Mouse (Mus musculus) hindbrain, embryonic 16.5 days (tissue): ENCODE data around the gene Slc27a3. TPM values are rescaled to one million over a fixed set of nuclear protein-coding genes. Genes with fewer than 3 reads are reported as not detected.

Experiments
- ATAC-seq: fragments of 200-750 bp; cut with Nextera tagmentation; 2 replicates; pipeline ENCODE4 v1.8.0; 2017; ENCODE audit warnings: moderate TSS enrichment, moderate library complexity
- H3K27ac ChIP-seq: fragments of 300-500 bp; sonication (generic); 2 replicates; pipeline ENCODE4 v1.5.1; 2014; ENCODE audit warnings: low read depth, mild to moderate bottlenecking, control low read depth, low read length, moderate library complexity
- H3K27me3 ChIP-seq: fragments of 300-500 bp; sonication (generic); replicated peaks from 2 replicates; pipeline ENCODE4 v1.6.1; 2014; ENCODE audit warnings: low read length; ENCODE audit not compliant: control insufficient read depth, insufficient read depth
- H3K36me3 ChIP-seq: fragments of 300-500 bp; sonication (generic); 2 replicates; pipeline ENCODE4 v1.6.1; 2014; ENCODE audit warnings: mild to moderate bottlenecking, low read length, moderate library complexity, mixed read lengths; ENCODE audit not compliant: control insufficient read depth, insufficient read depth
- H3K4me1 ChIP-seq: fragments of 300-500 bp; sonication (generic); 2 replicates; pipeline ENCODE4 v1.6.1; 2014; ENCODE audit warnings: low read depth, low read length; ENCODE audit not compliant: control insufficient read depth, insufficient read depth
- H3K4me2 ChIP-seq: fragments of 300-500 bp; sonication (generic); 2 replicates; pipeline ENCODE4 v1.6.1; 2014; ENCODE audit warnings: mild to moderate bottlenecking, low read length, control low read depth, moderate library complexity
- H3K4me3 ChIP-seq: fragments of 300-500 bp; sonication (generic); 2 replicates; pipeline ENCODE4 v1.5.1; 2014; ENCODE audit warnings: mild to moderate bottlenecking, low read length, control low read depth, moderate library complexity
- H3K9ac ChIP-seq: fragments of 300-500 bp; sonication (generic); 2 replicates; pipeline ENCODE4 v1.6.1; 2014; ENCODE audit warnings: low read depth, mild to moderate bottlenecking, control low read depth, low read length, moderate library complexity
- H3K9me3 ChIP-seq: fragments of 300-500 bp; sonication (generic); 2 replicates; pipeline ENCODE4 v1.6.1; 2014; ENCODE audit warnings: mild to moderate bottlenecking, low read length, moderate library complexity; ENCODE audit not compliant: control insufficient read depth
- WGBS: fragments of 180-500 bp; shearing (Covaris S2); extraction: QIAGEN DNeasy Blood & Tissue Kit; methylation state at CpG from one replicate; pipeline ENCODE4 v1.1.7; 2014; 5-methylcytosine and 5-hydroxymethylcytosine counted together
- polyA plus RNA-seq: library from polyadenylated mRNA; unstranded; fragments of >200 nt; fragmentation: Nextera tagmentation; extraction: Ambion mirVana; gene quantifications from 2 replicates; pipeline ENCODE4 v1.2.1, GENCODE M21; 2015

The Slc27a3 gene
- polyA plus RNA-seq, 1 experiment from 2014 or later = 30.1 TPM

GRCm38 (mm10) chr3:90427574-90427973, 37.8 kb upstream of the Slc27a3 start:
- no peak for ATAC-seq
- 64% methylated on average over 1 of the region's 1 CpGs for WGBS

DNA sequence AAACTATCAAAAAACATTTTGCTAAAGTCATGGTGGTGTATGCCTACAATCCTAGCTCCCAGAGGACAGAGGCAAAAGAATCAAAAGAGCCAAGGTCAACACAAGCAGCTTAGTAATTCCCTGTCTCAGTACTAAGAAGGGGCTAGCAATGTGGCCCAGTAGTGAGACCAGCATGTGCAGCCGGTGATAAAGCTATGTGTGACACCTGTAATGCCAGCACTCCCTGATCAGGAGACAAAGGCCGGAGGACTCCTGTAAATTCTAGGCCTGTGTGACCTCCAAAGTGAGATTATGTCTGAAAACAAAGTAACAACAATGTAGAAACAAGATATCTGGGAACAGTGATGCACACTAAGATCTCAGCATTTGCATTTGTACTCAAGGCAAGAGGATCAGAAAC, 35.8 kb upstream of the Slc27a3 start:
- Histone ChIP-seq H3K4me2 (no peak overlapping the region), H3K27me3 (no peaks in the 10 kb centered on the region), H3K4me1 (peaks cover 2% of the 10 kb centered on the region; the same call in 1 of the 2 replicates), H3K4me3 (no peak overlapping the region), H3K9me3 (no peaks in the 10 kb centered on the region), H3K27ac (no peak overlapping the region), H3K36me3 (peaks cover 9% of the 10 kb centered on the region), H3K9ac (no peak overlapping the region)
- ATAC-seq = no peak
- WGBS = 93% methylated on average over 2 of the region's 2 CpGs

More at GRCm38 (mm10) chr3:90427574-90427973, 37.8 kb upstream of the Slc27a3 start:
- Histone ChIP-seq H3K27me3 (no peaks in the 10 kb centered on the region), H3K36me3 (peaks cover 5% of the 10 kb centered on the region; the same call in 1 of the 2 replicates), H3K27ac (no peak overlapping the region), H3K9ac (no peak overlapping the region), H3K4me1 (peaks cover 18% of the 10 kb centered on the region), H3K4me2 (no peak overlapping the region), H3K4me3 (no peak overlapping the region), H3K9me3 (no peaks in the 10 kb centered on the region)

DNA sequence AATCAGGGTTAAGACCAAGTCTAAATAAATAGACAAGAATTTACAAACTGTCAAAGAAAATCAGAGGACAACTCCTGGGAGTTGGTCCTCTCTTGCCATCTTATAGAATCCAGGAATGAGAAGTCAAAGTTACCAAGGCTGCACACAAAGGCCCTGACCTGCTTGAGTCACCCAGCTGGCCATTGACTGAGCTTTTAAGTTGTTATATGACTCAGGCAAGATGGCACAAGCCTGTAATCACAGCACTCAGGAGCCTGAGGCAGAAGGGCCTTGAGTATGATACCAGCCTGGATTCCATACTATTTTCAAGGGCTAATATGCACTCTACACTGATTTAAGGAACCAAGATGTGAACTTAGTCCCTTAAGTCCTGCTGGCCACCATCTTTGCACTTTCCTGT, 33.8 kb upstream of the Slc27a3 start:
- Histone ChIP-seq H3K27ac (no peak overlapping the region), H3K4me1 (peaks cover 2% of the 10 kb centered on the region; the same call in 1 of the 2 replicates), H3K27me3 (no peaks in the 10 kb centered on the region), H3K4me3 (no peak overlapping the region), H3K9ac (no peak overlapping the region), H3K36me3 (peaks cover 18% of the 10 kb centered on the region), H3K9me3 (no peaks in the 10 kb centered on the region), H3K4me2 (no peak overlapping the region)
- ATAC-seq = no peak

- Histone ChIP-seq H3K27me3 (no peaks in the 10 kb centered on the region), H3K27ac (no peak overlapping the region), H3K4me3 (no peak overlapping the region), H3K36me3 (peaks cover 26% of the 10 kb centered on the region), H3K4me1 (no peaks in the 10 kb centered on the region), H3K4me2 (no peak overlapping the region), H3K9ac (no peak overlapping the region), H3K9me3 (no peaks in the 10 kb centered on the region)
- WGBS = 90% methylated on average over 6 of the region's 6 CpGs
- ATAC-seq = no peak
These were observed 31.0 kb upstream of the Slc27a3 start for GRCm38 (mm10) chr3:90420696-90421095.

- Histone ChIP-seq H3K4me3 (no peak overlapping the region), H3K9me3 (no peaks in the 10 kb centered on the region), H3K4me2 (no peak overlapping the region), H3K4me1 (no peaks in the 10 kb centered on the region), H3K27ac (no peak overlapping the region), H3K36me3 (peaks cover 52% of the 10 kb centered on the region), H3K27me3 (no peaks in the 10 kb centered on the region), H3K9ac (no peak overlapping the region)
- peak; percentile 38; the same call in 1 of the 2 replicates for ATAC-seq
- 78% methylated on average over 3 of the region's 3 CpGs for WGBS
These were observed 23.3 kb upstream of the Slc27a3 start for GRCm38 (mm10) chr3:90413011-90413396.

DNA sequence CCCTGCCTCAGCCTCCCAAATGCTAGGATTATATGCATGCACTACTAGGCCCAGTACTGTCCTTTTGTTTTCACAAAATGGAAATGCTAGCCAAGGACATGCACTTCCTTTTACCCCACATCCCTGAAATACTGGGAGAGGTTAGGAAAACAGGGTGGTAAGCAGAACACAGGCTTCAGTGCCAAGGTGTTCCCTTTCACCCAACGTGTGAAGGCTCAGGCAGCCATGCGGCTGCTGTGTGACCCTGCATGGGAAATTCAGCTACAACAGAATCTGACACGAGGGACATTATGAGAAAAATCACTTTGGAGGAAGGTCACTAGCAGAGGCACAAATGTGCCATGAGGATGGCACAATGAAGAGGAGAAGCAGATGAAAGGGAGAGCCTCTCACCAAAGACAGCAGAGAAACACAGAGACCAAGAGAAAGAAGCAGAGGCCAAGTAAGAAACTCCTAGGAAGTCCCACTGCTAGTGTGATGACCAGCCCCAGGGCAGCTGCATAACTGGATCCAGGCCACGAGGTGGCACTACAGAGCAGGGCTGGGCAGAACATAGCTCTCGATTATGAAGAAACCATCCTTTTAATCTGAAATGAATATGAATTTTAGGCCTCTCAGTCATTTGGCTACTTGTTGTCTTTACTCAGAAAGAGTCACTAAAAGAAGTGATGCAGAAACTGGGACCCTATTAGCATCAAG, 22.7 kb upstream of the Slc27a3 start:
- Histone ChIP-seq H3K9me3 (no peaks in the 10 kb centered on the region), H3K4me1 (no peaks in the 10 kb centered on the region), H3K9ac (no peak overlapping the region), H3K27ac (no peak overlapping the region), H3K27me3 (no peaks in the 10 kb centered on the region), H3K36me3 (peaks cover 57% of the 10 kb centered on the region), H3K4me2 (no peak overlapping the region), H3K4me3 (no peak overlapping the region)
- 52% methylated on average over 5 of the region's 5 CpGs for WGBS
- peak; percentile 67; the same call in 1 of the 2 replicates for ATAC-seq

- H3K9me3 ChIP-seq = no peaks in the 10 kb centered on the region
- 95% methylated on average over 3 of the region's 3 CpGs for WGBS
- H3K4me2 ChIP-seq = no peak overlapping the region
- H3K27ac ChIP-seq = no peak overlapping the region
- no peak overlapping the region for H3K9ac ChIP-seq
- peaks cover 62% of the 10 kb centered on the region for H3K36me3 ChIP-seq
- no peak for ATAC-seq
- no peak overlapping the region for H3K4me3 ChIP-seq
- no peaks in the 10 kb centered on the region for H3K4me1 ChIP-seq
- H3K27me3 ChIP-seq = no peaks in the 10 kb centered on the region
These were observed 19.0 kb upstream of the Slc27a3 start for GRCm38 (mm10) chr3:90408721-90409120.

DNA sequence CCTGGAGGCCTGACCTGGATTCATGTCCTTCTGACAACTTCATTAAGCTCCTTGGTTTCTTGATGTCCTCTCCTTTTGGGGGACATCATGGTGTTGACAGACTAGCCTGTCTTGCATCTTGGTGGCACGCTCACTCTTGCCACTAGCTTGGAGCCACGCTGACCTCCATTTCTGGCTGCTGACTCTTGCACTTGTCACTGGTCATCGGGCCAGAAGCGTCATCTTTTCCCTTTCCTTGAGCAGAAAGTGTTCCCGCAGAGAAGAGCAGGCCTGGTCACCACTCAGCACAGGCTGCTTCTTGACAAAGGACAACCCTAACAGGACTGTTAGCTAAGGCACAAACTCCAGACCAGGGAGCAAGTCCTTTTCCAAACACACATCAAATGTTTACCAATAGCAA, 16.7 kb upstream of the Slc27a3 start:
- ATAC-seq = no peak
- no peaks in the 10 kb centered on the region for H3K9me3 ChIP-seq
- 94% methylated on average over 5 of the region's 5 CpGs for WGBS
- H3K4me2 ChIP-seq = no peak overlapping the region
- H3K4me1 ChIP-seq = no peaks in the 10 kb centered on the region
- no peak overlapping the region for H3K27ac ChIP-seq
- no peak overlapping the region for H3K4me3 ChIP-seq
- H3K27me3 ChIP-seq = no peaks in the 10 kb centered on the region
- no peak overlapping the region for H3K9ac ChIP-seq
- peaks cover 72% of the 10 kb centered on the region for H3K36me3 ChIP-seq

DNA sequence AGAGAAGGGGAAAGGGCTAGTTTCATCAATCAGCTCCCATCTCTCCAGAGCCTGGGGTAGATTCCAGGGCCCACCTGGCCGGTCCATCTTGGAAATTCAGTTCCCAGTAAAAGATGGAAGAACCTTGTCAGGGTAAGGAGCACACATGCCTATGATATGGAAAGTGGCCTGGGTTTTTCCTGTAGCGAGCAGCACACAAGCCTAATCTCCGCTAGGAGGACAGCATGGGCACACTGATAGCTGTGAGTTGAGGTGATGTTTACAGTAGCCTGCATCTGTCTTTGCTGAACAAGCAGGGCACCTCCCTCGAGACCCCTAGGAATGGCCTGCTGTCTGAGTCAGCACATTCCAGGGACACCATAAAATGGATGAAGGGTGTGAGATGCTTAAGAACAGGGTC, 14.9 kb upstream of the Slc27a3 start:
- no peak overlapping the region for H3K27ac ChIP-seq
- WGBS = 91% methylated on average over 4 of the region's 4 CpGs
- H3K36me3 ChIP-seq = peaks cover 76% of the 10 kb centered on the region
- H3K4me2 ChIP-seq = no peak overlapping the region
- no peak overlapping the region for H3K9ac ChIP-seq
- H3K9me3 ChIP-seq = no peaks in the 10 kb centered on the region
- no peak overlapping the region for H3K4me3 ChIP-seq
- no peaks in the 10 kb centered on the region for H3K27me3 ChIP-seq
- ATAC-seq = no peak
- no peaks in the 10 kb centered on the region for H3K4me1 ChIP-seq
